Mouse (Mus musculus) heart, adult 2 months (tissue): Measurements from ENCODE around the gene Wdcp.

ENCODE experiments used
- CTCF ChIP-seq: fragments of 200-600 bp; IDR thresholded peaks from 2 replicates; pipeline ENCODE4 v1.8.1; 2022; ENCODE audit warnings: antibody characterized with exemption, mild to moderate bottlenecking, moderate library complexity
- EP300 ChIP-seq: fragments of 200-500 bp; IDR thresholded peaks from 2 replicates; pipeline ENCODE4 v1.6.1; 2011; ENCODE audit warnings: low read depth, low read length, control low read depth; ENCODE audit not compliant: insufficient read depth

GRCm38 (mm10) chr12:4875623-4876022 lies 32.5 kb downstream of the Wdcp start:
- TF ChIP-seq EP300: no peak
- no peak for TF ChIP-seq CTCF
